Mouse (Mus musculus): Measurements from ENCODE around the gene Lclat1.
A peak's percentile ranks its signal among the peaks of the same experiment; 100 is the strongest.

The Lclat1 gene

DNA sequence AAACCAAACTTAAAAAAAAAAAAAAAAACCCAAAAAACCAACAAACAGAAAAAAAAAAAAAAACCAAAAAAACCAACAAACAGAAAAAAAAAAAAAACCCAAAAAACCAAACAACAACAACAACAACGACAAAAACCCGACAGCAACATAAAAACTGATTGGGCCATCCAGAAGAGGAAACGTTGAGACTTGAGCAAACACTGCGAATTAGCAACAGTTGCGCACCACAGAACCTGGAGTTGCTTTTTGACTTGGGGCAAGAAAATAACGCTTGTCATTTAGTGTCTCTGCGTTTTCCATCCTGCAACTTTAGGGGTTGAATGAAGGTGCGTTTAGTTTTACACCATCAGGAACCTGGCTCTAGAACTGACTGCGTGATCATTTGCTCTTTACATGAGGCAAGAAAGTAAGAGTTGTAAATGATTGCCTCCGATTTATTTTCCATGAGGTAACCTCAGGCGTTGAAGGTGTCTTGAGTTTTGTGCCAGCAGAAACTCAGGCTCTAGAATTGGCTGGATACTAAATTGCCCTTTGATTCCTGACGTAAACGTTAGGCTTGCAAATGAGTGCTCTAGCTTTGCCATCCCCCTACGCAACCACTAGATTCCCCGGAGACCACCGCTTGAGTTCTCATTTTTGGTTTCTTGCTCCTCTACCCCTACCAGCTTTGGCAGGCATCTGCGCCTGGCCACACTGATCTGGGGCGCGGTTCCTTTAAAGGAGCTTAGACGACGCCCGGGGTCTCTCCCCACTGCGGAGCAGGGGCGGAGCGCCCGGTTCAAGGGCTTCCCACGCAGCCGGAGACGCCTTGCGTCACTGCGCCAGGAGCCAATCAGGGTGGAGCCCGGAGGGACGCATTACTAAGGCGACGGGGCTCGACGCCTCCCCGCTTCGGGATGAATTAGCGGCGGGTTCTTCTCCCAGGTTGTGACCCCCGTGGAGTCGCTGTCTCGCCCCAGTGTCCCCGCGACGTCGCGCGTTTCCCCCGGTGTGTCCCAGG lies at the start of gene Lclat1:
TSS of gene Lclat1 (plus strand) at position 828 of the 1,000 bp plus-strand sequence.
- H3K27me3 ChIP-seq (ENCODE audit: control insufficient read depth, insufficient read depth, low read length, poor library complexity, severe bottlenecking), result no peaks in the 10 kb centered on the region
- DNase-seq (ENCODE audit: low read depth, low spot score), result peak; percentile 96
- 0 out of 2 replicates have a peak, but pooled peaks cover 1% of the 10 kb centered on the region for H3K36me3 ChIP-seq (ENCODE audit: control insufficient read depth, insufficient read depth, low read length, poor library complexity, severe bottlenecking)

DNA sequence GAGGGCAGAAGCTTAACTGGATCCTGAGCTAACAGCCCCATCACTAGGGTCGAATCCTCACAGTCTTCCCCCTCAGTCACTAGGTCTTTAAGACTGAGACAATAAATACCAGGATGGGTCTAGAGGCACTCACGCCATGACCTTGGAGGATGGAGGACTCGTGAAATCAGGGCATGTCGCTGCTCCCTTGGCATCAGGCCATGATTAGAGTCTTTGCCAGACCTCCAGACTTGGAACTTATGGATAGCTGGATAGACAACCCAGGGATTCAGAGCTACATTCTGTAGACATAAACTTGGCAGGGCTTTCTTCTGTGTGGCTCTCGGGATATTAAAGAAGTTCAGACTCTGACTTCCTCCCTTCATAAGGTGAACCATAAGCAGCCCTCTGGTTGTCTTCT lies 49.5 kb upstream of the Lclat1 start:
- H3K27me3 ChIP-seq (ENCODE audit: control insufficient read depth, insufficient read depth, low read length, poor library complexity, severe bottlenecking), result no peaks in the 10 kb centered on the region
- H3K36me3 ChIP-seq (ENCODE audit: control insufficient read depth, insufficient read depth, low read length, poor library complexity, severe bottlenecking), result no peaks in the 10 kb centered on the region
- no peak for DNase-seq (ENCODE audit: low read depth, low spot score)

DNA sequence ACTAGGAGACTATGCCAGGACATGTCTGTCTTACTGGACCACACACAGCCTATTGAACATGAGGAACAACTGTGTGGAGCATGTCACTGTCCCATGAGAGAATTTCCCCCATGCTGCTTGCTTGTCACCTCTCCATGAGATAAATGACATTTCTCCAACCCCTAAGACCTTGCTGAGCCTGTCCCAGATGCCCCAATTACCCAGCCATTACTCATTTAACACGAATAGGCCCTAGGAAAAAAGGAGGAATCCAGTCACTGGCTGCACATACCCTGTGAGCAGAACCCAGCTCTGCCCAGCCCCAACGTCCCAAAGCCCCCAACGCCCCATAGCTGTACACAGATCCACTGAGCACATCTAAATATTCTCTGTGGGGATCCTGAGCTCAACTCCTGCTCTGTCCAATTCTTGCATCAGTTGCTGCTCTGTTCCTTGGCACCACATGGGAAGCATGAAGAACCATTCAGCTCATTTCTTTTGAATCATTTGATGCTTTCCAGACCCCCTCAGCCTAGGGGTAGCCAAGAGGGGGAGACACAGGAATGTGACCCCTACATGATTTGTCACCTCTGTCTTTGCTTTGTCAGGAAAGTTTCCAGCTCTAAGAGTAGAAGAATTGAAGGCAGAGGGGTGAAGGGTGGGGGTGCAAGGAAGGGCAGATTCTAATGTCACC lies 47.4 kb upstream of the Lclat1 start:
- Histone ChIP-seq H3K36me3 (ENCODE audit: control insufficient read depth, insufficient read depth, low read length, poor library complexity, severe bottlenecking) (no peaks in the 10 kb centered on the region), H3K27me3 (ENCODE audit: control insufficient read depth, insufficient read depth, low read length, poor library complexity, severe bottlenecking) (no peaks in the 10 kb centered on the region)
- no peak for DNase-seq (ENCODE audit: low read depth, low spot score)

DNA sequence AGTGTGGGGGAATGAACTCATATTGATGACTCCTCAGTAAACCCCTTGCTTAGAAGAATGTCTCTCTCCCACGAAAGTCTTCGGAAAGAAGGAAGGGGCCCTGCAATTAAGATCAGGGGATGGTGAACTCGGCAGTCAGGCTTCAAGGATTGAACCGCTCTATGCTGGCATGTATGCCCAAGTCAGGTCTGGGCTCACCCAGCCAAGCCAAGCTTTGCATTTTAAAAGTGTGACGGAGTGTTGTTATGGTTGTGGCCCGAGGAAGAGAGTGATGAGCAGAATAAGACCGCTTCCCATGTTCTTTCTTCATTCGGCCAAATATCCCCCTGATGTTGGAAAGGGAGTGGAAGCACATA lies 46.9 kb upstream of the Lclat1 start:
- DNase-seq (ENCODE audit: low read depth, low spot score), result no peak
- H3K27me3 ChIP-seq (ENCODE audit: control insufficient read depth, insufficient read depth, low read length, poor library complexity, severe bottlenecking), result no peaks in the 10 kb centered on the region

GRCm38 (mm10) chr17:73062701-73063100 lies 45.1 kb upstream of the Lclat1 start:
- Histone ChIP-seq H3K36me3 (ENCODE audit: control insufficient read depth, insufficient read depth, low read length, poor library complexity, severe bottlenecking) (no peaks in the 10 kb centered on the region), H3K27me3 (ENCODE audit: control insufficient read depth, insufficient read depth, low read length, poor library complexity, severe bottlenecking) (no peaks in the 10 kb centered on the region)
- no peak for DNase-seq (ENCODE audit: low read depth, low spot score)

More for the DNA sequence above, 46.9 kb upstream of the Lclat1 start:
- H3K36me3 ChIP-seq (ENCODE audit: control insufficient read depth, insufficient read depth, low read length, poor library complexity, severe bottlenecking), result no peaks in the 10 kb centered on the region

DNA sequence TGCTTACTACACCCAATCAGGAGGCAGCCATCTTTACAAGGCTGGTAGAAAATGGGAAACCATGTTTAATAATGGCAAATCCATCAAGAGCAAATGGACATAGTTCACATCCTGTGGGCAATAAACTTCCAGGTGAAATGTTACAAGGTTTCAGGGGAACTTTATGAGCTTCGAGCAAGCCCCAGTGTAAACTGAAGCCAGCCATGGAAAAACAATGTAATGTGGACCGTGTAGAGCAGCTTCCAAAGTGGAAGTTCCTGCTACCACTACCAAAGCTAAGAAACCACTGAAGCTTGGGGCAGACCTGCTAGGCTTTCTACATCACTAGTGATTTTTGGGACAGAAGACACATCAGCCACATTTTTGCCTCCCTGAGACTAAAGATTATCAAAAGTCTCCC lies 44.5 kb upstream of the Lclat1 start:
- no peak for DNase-seq (ENCODE audit: low read depth, low spot score)
- H3K36me3 ChIP-seq (ENCODE audit: control insufficient read depth, insufficient read depth, low read length, poor library complexity, severe bottlenecking), result no peaks in the 10 kb centered on the region

GRCm38 (mm10) chr17:73063781-73064180 lies 44.0 kb upstream of the Lclat1 start:
- H3K36me3 ChIP-seq (ENCODE audit: control insufficient read depth, insufficient read depth, low read length, poor library complexity, severe bottlenecking), result no peaks in the 10 kb centered on the region
- no peaks in the 10 kb centered on the region for H3K27me3 ChIP-seq (ENCODE audit: control insufficient read depth, insufficient read depth, low read length, poor library complexity, severe bottlenecking)
- DNase-seq (ENCODE audit: low read depth, low spot score), result no peak

More for the DNA sequence above, 44.5 kb upstream of the Lclat1 start:
- no peaks in the 10 kb centered on the region for H3K27me3 ChIP-seq (ENCODE audit: control insufficient read depth, insufficient read depth, low read length, poor library complexity, severe bottlenecking)

DNA sequence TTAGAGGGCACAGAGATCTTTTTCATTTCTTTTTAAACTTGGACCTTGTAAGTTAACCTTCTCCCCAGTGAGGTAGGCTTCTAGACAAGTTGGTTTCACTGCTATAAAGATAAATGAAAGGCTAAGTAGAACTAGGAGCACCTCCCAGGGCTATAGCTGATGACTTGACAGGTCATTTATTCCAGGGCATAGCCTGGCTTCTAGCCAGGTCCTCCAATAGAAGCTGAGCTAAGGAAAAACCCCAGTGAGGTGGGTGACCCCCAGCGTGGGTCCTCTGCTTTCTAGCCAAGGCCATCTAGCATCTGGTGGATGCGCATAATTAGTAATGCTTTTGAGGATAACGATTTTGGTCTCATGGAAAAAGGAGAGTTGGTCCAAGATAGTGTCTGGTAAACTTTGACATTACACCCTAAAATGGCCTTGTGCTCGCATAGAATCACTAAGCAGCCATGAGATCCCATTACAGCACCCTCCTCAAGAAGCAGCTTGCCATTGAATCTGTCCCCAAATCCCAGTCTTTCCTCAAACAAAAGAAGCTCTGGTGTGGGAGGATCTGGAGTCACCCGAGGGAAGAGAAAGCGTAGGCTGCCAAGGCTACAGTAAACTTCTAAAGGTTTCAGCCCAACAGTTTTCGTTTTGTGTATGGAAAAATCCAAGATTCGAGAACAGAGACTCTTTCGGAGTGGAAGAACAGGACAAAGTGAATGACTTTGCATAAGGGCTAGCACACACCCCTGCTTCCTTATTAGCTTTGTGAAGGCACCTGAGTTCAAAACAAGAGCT lies 41.2 kb upstream of the Lclat1 start:
- Histone ChIP-seq H3K36me3 (ENCODE audit: control insufficient read depth, insufficient read depth, low read length, poor library complexity, severe bottlenecking) (no peaks in the 10 kb centered on the region), H3K27me3 (ENCODE audit: control insufficient read depth, insufficient read depth, low read length, poor library complexity, severe bottlenecking) (no peaks in the 10 kb centered on the region)
- no peak for DNase-seq (ENCODE audit: low read depth, low spot score)

GRCm38 (mm10) chr17:73067423-73067822 lies 40.4 kb upstream of the Lclat1 start:
- H3K36me3 ChIP-seq (ENCODE audit: control insufficient read depth, insufficient read depth, low read length, poor library complexity, severe bottlenecking), result no peaks in the 10 kb centered on the region
- H3K27me3 ChIP-seq (ENCODE audit: control insufficient read depth, insufficient read depth, low read length, poor library complexity, severe bottlenecking), result no peaks in the 10 kb centered on the region
- no peak for DNase-seq (ENCODE audit: low read depth, low spot score)

DNA sequence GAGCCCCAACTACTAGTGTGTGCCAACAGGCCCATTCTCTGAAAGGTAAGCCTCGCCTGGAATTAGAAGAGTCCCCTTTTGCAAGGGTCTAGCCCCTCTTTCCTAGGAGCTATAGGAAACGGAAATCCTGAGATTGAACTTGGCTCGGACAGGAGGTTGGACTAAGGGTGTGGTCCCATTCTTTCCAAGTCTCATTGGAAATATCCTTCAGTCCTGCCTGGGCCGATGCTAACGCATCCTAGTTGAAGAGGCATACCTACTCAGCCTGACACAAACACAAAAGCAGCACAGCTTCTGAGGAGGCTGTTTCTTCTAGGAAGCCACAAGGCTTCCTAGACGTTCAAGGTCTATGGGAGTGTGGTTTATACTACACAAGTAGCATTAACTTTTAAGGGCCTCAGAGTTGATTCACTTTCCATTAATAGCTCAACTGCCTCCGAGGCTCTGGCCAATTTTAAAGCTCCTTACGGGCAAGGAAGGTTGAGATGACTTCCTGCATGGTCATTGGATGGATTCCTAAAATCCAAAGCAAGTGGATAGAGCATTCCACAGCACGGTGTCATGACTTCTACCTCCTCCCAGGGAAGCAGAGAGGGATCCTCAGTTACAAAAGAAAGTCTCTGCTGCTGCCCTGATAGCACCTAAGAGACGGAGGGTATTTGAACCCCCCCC lies 39.3 kb upstream of the Lclat1 start:
- DNase-seq (ENCODE audit: low read depth, low spot score), result no peak
- Histone ChIP-seq H3K27me3 (ENCODE audit: control insufficient read depth, insufficient read depth, low read length, poor library complexity, severe bottlenecking) (no peaks in the 10 kb centered on the region), H3K36me3 (ENCODE audit: control insufficient read depth, insufficient read depth, low read length, poor library complexity, severe bottlenecking) (no peaks in the 10 kb centered on the region)

DNA sequence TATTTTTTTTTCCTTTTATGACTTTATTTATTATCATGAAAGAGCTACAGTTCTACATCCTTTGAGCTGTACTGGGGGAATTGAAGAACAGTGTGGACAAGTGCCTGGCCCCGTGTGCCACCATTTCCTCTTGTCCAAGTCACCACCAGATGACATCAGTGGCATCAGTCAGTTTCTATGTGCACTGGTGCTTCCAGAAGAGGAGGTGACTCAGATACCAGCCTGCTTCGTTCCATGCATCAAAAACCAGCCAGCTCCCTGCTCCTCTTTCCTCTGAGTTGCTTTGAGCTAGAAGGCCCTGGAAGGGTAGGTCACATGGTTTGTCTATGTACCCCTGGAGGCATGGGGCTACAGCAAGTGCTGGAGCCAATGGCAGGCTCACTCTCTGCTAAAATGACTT lies 37.3 kb upstream of the Lclat1 start:
- H3K27me3 ChIP-seq (ENCODE audit: control insufficient read depth, insufficient read depth, low read length, poor library complexity, severe bottlenecking), result no peaks in the 10 kb centered on the region; the same call in 1 of the 2 replicates
- H3K36me3 ChIP-seq (ENCODE audit: control insufficient read depth, insufficient read depth, low read length, poor library complexity, severe bottlenecking), result no peaks in the 10 kb centered on the region
- DNase-seq (ENCODE audit: low read depth, low spot score), result no peak

DNA sequence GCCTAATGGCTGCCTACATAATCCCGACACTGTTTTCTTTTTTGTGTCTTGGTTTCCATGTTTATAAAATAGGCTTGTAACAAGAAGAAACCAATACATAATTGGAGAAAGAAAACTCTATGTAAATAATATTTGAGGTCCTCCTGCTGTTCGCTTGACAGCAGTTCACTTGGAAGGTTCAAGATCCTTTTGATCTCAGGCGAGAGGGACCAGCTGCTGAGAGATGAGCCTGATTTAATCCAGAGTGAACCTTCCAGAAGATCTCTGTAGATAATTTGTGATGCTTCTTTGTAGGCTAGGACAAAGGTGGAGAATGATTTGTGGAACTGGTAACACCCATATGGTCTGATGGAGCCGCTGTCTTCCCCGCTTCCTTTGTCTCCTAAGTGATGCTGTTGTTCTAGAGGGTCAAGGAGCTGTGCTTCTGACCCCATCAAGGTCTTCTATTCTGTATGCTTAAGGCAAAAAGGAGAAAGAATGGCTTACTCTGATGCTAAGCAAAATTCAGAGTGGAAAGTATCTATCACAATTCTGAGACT lies 36.0 kb upstream of the Lclat1 start:
- no peaks in the 10 kb centered on the region; the same call in 1 of the 2 replicates for H3K27me3 ChIP-seq (ENCODE audit: control insufficient read depth, insufficient read depth, low read length, poor library complexity, severe bottlenecking)
- DNase-seq (ENCODE audit: low read depth, low spot score), result no peak
- H3K36me3 ChIP-seq (ENCODE audit: control insufficient read depth, insufficient read depth, low read length, poor library complexity, severe bottlenecking), result no peaks in the 10 kb centered on the region

DNA sequence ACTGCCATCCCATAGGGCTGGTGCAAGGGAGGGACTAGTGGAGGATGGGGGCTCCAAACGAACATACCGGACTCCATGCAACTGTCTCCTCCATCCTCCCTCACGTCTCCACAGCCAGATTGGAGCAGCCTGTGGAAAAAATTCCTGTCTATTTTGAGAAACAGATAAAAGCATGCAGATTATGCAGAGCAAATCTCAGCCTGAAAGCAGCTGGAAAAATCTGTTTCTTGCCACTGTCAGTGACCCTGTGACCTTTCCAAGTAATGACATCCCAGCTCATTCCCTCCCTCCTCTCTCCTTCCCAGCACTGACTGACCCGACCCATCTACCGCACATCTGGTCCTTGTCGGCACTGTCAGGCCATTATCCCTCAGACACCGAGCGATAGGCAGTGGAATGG lies 35.5 kb upstream of the Lclat1 start:
- H3K27me3 ChIP-seq (ENCODE audit: control insufficient read depth, insufficient read depth, low read length, poor library complexity, severe bottlenecking), result no peaks in the 10 kb centered on the region; the same call in 1 of the 2 replicates
- no peak for DNase-seq (ENCODE audit: low read depth, low spot score)
- H3K36me3 ChIP-seq (ENCODE audit: control insufficient read depth, insufficient read depth, low read length, poor library complexity, severe bottlenecking), result no peaks in the 10 kb centered on the region

DNA sequence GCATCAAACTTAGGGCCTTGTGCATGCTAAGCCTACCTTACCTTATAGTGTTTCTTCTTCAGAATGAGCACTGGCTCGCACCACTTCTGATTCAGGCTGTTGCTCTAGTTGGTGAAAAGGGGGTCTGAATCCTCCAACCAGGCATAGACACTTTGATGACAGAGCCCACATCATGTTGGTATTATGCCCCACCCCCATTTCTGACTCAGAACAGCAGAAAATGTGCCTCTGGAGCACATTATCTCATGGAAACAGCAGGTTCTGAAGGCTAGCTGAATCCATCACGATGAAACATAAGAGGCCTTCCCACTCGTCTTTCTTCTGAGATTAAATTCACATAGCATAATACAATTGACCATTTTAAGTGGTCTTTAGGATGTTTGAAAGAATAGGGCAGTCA lies 33.2 kb upstream of the Lclat1 start:
- no peaks in the 10 kb centered on the region for H3K36me3 ChIP-seq (ENCODE audit: control insufficient read depth, insufficient read depth, low read length, poor library complexity, severe bottlenecking)
- H3K27me3 ChIP-seq (ENCODE audit: control insufficient read depth, insufficient read depth, low read length, poor library complexity, severe bottlenecking), result no peaks in the 10 kb centered on the region; the same call in 1 of the 2 replicates
- no peak for DNase-seq (ENCODE audit: low read depth, low spot score)
